Mouse (Mus musculus): ENCODE measurements around the gene Gm11437. TPM values are rescaled to one million over a fixed set of nuclear protein-coding genes. Genes with fewer than 3 reads are reported as not detected.

Gene Gm11437
- polyA plus RNA-seq, 1 experiment from 2014 or later, result not detected

DNA sequence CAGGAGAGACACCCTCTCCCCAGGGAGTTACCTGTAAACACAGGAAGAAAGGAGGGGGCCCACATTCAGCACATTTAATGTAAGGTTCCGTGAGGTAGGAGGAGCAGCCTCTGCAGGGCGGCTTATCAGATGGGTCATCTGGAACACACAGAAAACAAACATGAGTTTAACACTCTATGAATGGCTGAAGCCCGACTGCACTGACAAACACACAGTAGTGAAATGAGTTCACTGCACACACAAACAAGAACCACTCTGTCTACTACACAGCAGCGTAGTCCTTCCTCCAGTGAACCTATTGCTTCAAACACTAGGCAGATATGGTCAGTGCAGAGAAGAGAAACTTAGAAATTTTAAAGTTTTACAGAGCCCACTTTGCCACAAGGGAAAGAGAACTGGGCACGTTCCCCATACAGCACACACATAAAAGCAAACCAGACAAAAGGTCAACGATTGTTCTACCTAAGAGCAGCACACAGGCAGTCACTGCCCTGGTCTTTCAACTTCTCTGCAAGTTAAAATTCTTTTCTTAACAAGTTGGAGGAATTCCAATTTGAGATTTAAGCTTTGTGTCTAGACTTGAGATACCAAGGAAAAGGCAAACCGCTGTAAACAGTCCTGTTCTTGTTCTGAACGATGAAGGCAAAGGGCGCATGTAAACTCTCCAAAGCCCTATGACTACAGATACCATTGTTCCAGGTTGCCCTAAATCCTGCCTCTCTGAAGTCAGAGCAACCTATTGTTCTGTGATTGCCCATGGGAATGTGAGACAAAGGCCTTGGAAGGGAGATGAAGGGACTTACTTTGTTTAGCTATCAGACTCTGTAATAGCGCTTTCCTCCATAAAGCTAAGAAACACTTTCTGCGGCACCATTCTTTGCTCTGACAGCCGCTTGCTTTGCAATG is 46.0 kb downstream of the Gm11437 start:
- H3K27ac ChIP-seq (ENCODE audit: low read length), result no peak overlapping the region
- H3K4me3 ChIP-seq (replicated peaks; ENCODE audit: low read length), result no peak overlapping the region
- peaks cover 25% of the 10 kb centered on the region for H3K36me3 ChIP-seq (ENCODE audit: control insufficient read depth, insufficient read depth)
- no peak overlapping the region for H3K4me2 ChIP-seq (ENCODE audit: low read length)
- no peak overlapping the region for H3K9ac ChIP-seq (replicated peaks; ENCODE audit: low read depth, low read length)
- H3K4me1 ChIP-seq (replicated peaks; ENCODE audit: control insufficient read depth, insufficient read depth, low read length), result no peaks in the 10 kb centered on the region
- 79% methylated on average over 12 of the region's 12 CpGs for WGBS
- no peaks in the 10 kb centered on the region for H3K27me3 ChIP-seq (replicated peaks; ENCODE audit: control insufficient read depth, insufficient read depth, low read length)
- no peaks in the 10 kb centered on the region for H3K9me3 ChIP-seq (ENCODE audit: control insufficient read depth, low read length)
- ATAC-seq, result no peak

DNA sequence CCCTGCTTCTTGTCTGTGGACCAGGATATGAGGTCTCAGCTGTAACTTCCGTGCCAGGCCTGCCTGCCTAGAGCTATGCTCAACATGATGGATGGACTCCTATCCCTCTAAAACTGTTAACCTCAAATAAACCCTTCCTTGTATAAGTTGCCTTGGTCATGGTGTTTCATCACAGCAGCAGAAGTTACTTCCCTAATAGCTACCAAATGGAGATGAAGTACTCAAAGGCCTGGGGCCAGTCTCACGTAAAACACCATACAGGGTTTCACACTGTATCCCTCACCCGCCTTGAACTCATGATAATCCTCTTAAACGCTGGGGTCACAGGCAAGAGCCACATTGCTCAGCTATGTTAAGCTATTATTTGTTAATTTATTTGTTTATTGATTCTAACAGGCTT is 49.8 kb downstream of the Gm11437 start:
- no peaks in the 10 kb centered on the region for H3K4me1 ChIP-seq (replicated peaks; ENCODE audit: control insufficient read depth, insufficient read depth, low read length)
- no peak overlapping the region for H3K9ac ChIP-seq (replicated peaks; ENCODE audit: low read depth, low read length)
- H3K36me3 ChIP-seq (ENCODE audit: control insufficient read depth, insufficient read depth), result peaks cover 28% of the 10 kb centered on the region
- no peaks in the 10 kb centered on the region for H3K27me3 ChIP-seq (replicated peaks; ENCODE audit: control insufficient read depth, insufficient read depth, low read length)
- 92% methylated on average over 4 of the region's 4 CpGs for WGBS
- ATAC-seq, result no peak
- H3K4me3 ChIP-seq (replicated peaks; ENCODE audit: low read length), result no peak overlapping the region
- H3K27ac ChIP-seq (ENCODE audit: low read length), result no peak overlapping the region
- no peak overlapping the region for H3K4me2 ChIP-seq (ENCODE audit: low read length)
- no peaks in the 10 kb centered on the region for H3K9me3 ChIP-seq (ENCODE audit: control insufficient read depth, low read length)

DNA sequence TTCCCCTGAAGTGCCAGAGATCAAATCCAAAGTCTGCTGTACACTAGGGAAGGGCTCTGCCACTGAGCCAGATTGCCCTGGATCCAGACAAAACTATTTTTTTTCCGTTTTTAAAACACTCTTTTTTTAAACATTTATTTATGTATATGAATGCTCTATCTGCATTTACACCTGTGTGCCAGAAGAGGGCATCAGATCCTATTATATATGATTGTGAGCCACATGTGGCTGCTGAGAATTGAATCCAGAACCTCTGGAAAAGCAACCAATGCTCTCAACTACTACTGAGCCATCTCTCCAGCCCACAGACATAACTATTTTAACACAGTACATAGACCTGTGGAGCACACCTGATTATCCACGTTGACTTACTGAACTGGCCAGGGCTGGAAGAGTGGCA is 51.1 kb downstream of the Gm11437 start:
- H3K27ac ChIP-seq (ENCODE audit: low read length), result no peak overlapping the region
- H3K9ac ChIP-seq (replicated peaks; ENCODE audit: low read depth, low read length), result no peak overlapping the region
- no peaks in the 10 kb centered on the region for H3K9me3 ChIP-seq (ENCODE audit: control insufficient read depth, low read length)
- peaks cover 27% of the 10 kb centered on the region for H3K36me3 ChIP-seq (ENCODE audit: control insufficient read depth, insufficient read depth)
- no peak overlapping the region for H3K4me2 ChIP-seq (ENCODE audit: low read length)
- H3K4me1 ChIP-seq (replicated peaks; ENCODE audit: control insufficient read depth, insufficient read depth, low read length), result no peaks in the 10 kb centered on the region
- H3K4me3 ChIP-seq (replicated peaks; ENCODE audit: low read length), result no peak overlapping the region
- no peak for ATAC-seq
- H3K27me3 ChIP-seq (replicated peaks; ENCODE audit: control insufficient read depth, insufficient read depth, low read length), result no peaks in the 10 kb centered on the region
- 64% methylated on average over 2 of the region's 2 CpGs for WGBS

DNA sequence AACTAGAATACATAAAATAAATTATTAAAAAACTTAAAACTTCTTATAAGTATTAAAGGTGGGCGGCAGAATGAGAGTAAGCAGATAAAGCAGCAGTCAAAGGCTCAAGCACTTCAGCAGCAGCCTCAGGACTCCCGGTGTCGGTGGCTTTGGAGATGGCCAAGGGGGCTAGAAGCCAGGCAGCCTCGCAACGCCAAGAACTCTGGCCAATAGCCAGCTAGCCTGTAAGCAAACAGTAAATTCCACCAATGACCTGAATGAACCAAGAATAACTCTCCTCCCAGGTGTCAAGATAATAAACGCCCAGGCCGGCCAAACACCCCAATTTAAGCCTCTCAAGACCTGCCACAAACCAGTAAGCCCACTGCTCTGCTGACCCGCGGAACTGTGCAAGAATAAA is 51.6 kb downstream of the Gm11437 start:
- H3K4me3 ChIP-seq (replicated peaks; ENCODE audit: low read length), result no peak overlapping the region
- H3K9me3 ChIP-seq (ENCODE audit: control insufficient read depth, low read length), result no peaks in the 10 kb centered on the region

DNA sequence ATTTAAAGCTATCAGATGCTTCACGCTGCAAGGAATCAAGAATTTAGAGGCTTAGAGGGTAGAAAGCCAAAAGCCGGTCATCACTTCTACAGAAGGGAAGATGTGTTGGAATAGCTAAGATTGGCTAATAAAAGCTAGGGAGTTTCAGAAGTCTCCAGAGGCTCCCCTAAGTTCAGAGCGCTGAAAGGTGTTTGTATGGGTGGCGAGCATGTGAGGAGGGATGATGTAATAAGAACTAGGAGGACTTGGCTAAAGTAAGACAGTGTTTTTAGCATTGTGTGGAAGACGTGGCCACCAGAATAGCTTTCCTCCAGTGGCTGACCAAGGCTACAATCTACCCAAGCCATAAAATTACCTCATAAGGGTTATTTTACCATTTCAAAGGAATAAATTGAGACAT is 53.7 kb downstream of the Gm11437 start:
- H3K4me2 ChIP-seq (ENCODE audit: low read length), result no peak overlapping the region
- no peak overlapping the region for H3K27ac ChIP-seq (ENCODE audit: low read length)
- no peak overlapping the region for H3K9ac ChIP-seq (replicated peaks; ENCODE audit: low read depth, low read length)
- 89% methylated on average over 5 of the region's 5 CpGs for WGBS
- peaks cover 14% of the 10 kb centered on the region for H3K36me3 ChIP-seq (ENCODE audit: control insufficient read depth, insufficient read depth)
- ATAC-seq, result no peak
- no peaks in the 10 kb centered on the region for H3K27me3 ChIP-seq (replicated peaks; ENCODE audit: control insufficient read depth, insufficient read depth, low read length)
- H3K4me3 ChIP-seq (replicated peaks; ENCODE audit: low read length), result no peak overlapping the region
- H3K9me3 ChIP-seq (ENCODE audit: control insufficient read depth, low read length), result no peaks in the 10 kb centered on the region
- H3K4me1 ChIP-seq (replicated peaks; ENCODE audit: control insufficient read depth, insufficient read depth, low read length), result no peaks in the 10 kb centered on the region

More for the DNA sequence above, 51.6 kb downstream of the Gm11437 start:
- WGBS, result 85% methylated on average over 9 of the region's 9 CpGs
- Histone ChIP-seq H3K4me1 (replicated peaks; ENCODE audit: control insufficient read depth, insufficient read depth, low read length) (no peaks in the 10 kb centered on the region), H3K9ac (replicated peaks; ENCODE audit: low read depth, low read length) (no peak overlapping the region), H3K27ac (ENCODE audit: low read length) (no peak overlapping the region), H3K36me3 (ENCODE audit: control insufficient read depth, insufficient read depth) (peaks cover 24% of the 10 kb centered on the region), H3K4me2 (ENCODE audit: low read length) (no peak overlapping the region), H3K27me3 (replicated peaks; ENCODE audit: control insufficient read depth, insufficient read depth, low read length) (no peaks in the 10 kb centered on the region)
- no peak for ATAC-seq

DNA sequence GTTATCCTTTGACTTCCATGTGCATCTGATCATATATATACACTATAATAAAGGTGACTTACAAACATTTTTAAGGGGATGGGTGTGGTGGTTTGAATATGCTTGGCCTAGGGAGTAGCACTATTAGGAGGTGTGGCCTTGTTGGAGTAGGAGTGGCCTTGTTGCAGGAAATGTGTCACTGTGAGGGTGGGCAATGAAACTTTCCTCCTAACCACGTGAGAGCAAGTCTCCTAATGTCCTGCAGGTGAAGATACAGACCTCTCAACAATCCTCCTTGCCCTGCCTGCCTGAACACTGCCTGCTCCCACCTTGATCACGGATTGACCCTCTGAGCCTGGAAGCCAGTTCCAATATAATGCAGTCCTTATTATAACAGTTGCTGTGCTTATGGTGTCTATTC is 60.1 kb downstream of the Gm11437 start:
- Histone ChIP-seq H3K4me3 (replicated peaks; ENCODE audit: low read length) (no peak overlapping the region), H3K9ac (replicated peaks; ENCODE audit: low read depth, low read length) (no peak overlapping the region), H3K9me3 (ENCODE audit: control insufficient read depth, low read length) (no peaks in the 10 kb centered on the region), H3K4me1 (replicated peaks; ENCODE audit: control insufficient read depth, insufficient read depth, low read length) (no peaks in the 10 kb centered on the region), H3K4me2 (ENCODE audit: low read length) (no peak overlapping the region), H3K27me3 (replicated peaks; ENCODE audit: control insufficient read depth, insufficient read depth, low read length) (no peaks in the 10 kb centered on the region), H3K36me3 (ENCODE audit: control insufficient read depth, insufficient read depth) (peaks cover 29% of the 10 kb centered on the region), H3K27ac (ENCODE audit: low read length) (no peak overlapping the region)
- 71% methylated on average over 2 of the region's 2 CpGs for WGBS
- no peak for ATAC-seq

DNA sequence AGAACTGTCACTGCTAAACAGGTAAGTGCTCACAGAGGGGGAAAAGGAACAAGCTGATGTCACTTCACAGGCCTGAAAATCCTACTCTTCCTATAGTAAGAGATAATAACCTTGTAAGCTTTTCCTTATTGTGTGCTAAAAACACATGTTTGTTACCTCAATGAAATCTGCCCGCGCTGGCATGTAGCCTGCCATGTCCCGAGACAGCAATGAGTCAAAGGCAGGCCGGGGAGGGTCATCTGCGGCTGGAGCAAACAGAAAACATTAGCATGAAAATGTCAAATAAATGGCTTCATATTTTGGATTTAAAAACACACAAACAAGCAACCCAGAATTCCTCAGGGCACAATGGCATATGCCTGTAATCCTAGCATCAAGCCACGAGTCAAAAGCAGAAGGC is 63.2 kb downstream of the Gm11437 start:
- Histone ChIP-seq H3K36me3 (ENCODE audit: control insufficient read depth, insufficient read depth) (peaks cover 35% of the 10 kb centered on the region), H3K4me3 (replicated peaks; ENCODE audit: low read length) (no peak overlapping the region), H3K4me1 (replicated peaks; ENCODE audit: control insufficient read depth, insufficient read depth, low read length) (peaks cover 5% of the 10 kb centered on the region), H3K27ac (ENCODE audit: low read length) (no peak overlapping the region), H3K27me3 (replicated peaks; ENCODE audit: control insufficient read depth, insufficient read depth, low read length) (no peaks in the 10 kb centered on the region), H3K4me2 (ENCODE audit: low read length) (no peak overlapping the region), H3K9me3 (ENCODE audit: control insufficient read depth, low read length) (no peaks in the 10 kb centered on the region), H3K9ac (replicated peaks; ENCODE audit: low read depth, low read length) (no peak overlapping the region)
- no peak for ATAC-seq
- WGBS, result 88% methylated on average over 6 of the region's 6 CpGs

DNA sequence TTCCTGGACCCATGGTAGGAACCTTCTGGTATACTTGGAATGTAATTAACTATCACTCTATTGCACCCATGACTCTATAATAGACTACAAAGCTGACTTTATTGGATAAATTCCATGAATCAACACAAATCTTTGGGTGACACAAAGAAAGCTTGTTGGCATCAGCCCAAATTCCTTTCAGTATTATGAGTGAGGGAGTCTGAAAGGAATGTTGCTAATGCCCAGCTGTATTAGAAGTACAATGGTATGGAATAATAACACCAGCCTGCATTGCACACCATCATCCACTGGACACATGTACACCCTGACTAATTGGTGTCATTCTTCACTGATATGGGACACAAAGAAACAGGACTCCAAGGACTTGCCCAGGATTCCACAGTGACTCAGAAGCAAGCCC is 66.1 kb downstream of the Gm11437 start:
- Histone ChIP-seq H3K27me3 (replicated peaks; ENCODE audit: control insufficient read depth, insufficient read depth, low read length) (no peaks in the 10 kb centered on the region), H3K36me3 (ENCODE audit: control insufficient read depth, insufficient read depth) (peaks cover 22% of the 10 kb centered on the region), H3K9ac (replicated peaks; ENCODE audit: low read depth, low read length) (no peak overlapping the region), H3K4me2 (ENCODE audit: low read length) (no peak overlapping the region), H3K4me1 (replicated peaks; ENCODE audit: control insufficient read depth, insufficient read depth, low read length) (peaks cover 8% of the 10 kb centered on the region), H3K27ac (ENCODE audit: low read length) (no peak overlapping the region), H3K4me3 (replicated peaks; ENCODE audit: low read length) (no peak overlapping the region), H3K9me3 (ENCODE audit: control insufficient read depth, low read length) (no peaks in the 10 kb centered on the region)
- no peak for ATAC-seq
